Mouse (Mus musculus) E14TG2a.4 (cell line): Measurements from ENCODE around the gene Uap1l1.

Experiments
- CTCF ChIP-seq: conservative IDR thresholded peaks from 2 replicates; pipeline ENCODE4 v1.5.1; 2014; ENCODE audit warnings: low read length
- POU5F1 ChIP-seq: IDR thresholded peaks from 2 replicates; pipeline ENCODE4 v1.6.1; 2014; ENCODE audit warnings: low read length, borderline replicate concordance

DNA sequence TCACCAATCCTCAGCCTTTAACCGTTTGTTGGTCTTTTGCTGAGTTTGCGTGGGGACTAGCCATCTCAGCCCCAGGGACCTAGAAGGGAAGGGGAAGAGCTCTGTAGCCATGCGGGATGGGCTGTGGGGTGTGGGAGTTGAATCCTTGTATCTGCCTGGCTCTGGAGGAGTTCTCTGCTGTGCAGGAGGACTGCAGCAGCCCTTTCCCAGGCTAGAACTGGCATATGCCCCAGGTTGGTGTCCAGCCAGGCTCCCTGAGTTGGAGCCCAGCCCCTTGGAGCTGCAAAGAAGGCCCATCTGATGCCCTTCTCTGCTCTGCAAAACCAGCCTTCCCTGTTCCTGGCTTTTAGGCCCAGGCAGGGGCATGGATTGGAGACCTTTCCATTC, 31.1 kb upstream of the Uap1l1 start:
- TF ChIP-seq CTCF (no peak), POU5F1 (no peak)
